Mouse (Mus musculus) megakaryocyte, adult 5-6 weeks (primary cell): ENCODE data around the gene Bnc2. TPM values are rescaled to one million over a fixed set of nuclear protein-coding genes. Genes with fewer than 3 reads are reported as not detected.

ENCODE experiments used
- ATAC-seq: 2 replicates; pipeline ENCODE4 v1.8.0; 2016; ENCODE audit warnings: mild to moderate bottlenecking, inconsistent platforms; ENCODE audit not compliant: poor library complexity, severe bottlenecking
- total RNA-seq, 2 experiments: library from RNA; stranded (forward) in 1 of 2; stranded (reverse) in 1 of 2; fragments of 153-499, 151-499 nt in 1 of 2; fragments of 221-1000, 200-1000 nt in 1 of 2; gene quantifications; 2 replicates each; pipeline versions ENCODE4 v1.2.3 to v1.2.4; 2015 to 2017

Bnc2 gene
- total RNA-seq, 2 experiments from 2014 or later, result not detected

DNA sequence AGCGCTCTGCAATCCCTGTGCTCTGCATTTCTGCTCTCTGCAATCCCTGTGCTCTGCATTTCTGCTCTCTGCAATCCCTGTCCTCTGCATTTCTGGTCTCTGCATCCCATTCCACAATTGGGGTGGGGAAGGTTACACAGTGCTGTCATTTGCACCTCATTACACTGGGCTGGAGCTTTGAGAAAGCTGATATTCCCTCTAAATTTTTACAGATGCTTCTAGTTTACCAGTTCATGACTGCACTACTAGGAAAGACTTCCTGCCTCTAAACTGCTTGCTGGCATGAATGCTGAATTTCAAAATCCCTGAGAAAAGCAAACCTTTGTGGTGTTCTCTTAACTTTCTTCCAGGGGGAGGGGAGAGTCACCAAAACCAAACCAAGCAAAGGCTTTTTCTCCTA, 41.1 kb downstream of the Bnc2 start:
- ATAC-seq, result no peak

DNA sequence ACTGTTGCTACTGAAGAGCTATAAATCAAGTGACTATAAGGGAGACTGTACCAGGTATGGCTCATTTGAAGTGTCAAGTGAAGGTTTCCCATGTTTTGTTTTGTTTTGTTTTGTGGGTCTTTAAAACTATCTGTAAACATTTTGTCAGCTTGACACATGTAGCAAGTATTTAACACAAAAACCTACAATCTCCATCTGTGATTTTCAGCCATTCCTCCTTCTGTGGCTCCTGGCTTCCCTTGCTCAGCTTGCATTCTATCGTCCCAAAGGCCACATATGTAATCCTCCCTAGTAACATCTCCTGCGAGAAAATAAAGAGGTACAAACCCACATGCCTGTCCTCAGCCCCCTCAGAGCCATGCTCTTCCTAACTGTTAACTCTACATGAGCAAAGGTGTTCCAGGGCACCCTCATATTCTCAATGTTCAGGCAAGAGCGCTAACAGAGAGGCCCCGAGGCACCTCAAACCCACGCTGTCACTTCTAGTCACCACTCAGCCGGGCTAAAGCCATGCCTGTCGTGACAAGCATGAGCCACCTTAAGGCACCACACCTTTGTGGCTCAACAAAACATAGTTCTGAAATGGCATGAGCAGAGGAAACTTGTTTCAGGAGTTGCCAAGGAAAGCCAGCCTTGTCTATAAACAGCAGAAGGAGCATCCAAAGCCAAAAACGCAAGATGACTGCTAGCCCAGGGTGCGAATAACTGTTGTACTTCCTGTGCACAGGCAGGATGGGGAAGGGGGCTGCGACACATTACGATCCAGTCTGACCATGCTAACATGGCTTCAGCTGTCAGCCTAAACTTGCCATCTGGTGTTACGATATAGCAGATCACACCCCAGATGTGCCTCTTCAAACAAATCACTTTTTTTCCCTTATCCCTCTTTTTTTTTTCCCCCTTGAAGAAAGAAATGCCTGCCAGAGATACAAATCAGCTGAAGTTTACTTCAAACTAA, 42.0 kb downstream of the Bnc2 start:
- no peak for ATAC-seq

DNA sequence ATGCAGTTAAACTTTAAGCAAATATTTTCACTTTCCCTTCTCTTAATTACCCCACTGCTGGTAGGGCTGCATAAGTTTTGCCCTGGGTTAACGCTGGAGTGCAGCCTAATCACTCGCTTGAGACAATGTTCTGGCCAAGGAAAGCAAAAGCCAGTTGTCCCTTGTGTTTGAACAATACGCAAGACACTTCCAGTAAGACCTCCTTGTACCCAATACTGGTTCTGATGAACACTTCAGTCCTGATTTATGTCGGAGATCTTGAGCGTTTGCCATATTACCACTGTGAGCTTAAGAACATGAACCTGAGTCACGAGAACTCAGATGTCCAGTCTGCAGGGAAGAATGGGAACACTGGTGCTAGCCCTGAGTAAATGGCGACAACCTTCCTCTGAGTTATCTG, 47.5 kb downstream of the Bnc2 start:
- no peak for ATAC-seq

DNA sequence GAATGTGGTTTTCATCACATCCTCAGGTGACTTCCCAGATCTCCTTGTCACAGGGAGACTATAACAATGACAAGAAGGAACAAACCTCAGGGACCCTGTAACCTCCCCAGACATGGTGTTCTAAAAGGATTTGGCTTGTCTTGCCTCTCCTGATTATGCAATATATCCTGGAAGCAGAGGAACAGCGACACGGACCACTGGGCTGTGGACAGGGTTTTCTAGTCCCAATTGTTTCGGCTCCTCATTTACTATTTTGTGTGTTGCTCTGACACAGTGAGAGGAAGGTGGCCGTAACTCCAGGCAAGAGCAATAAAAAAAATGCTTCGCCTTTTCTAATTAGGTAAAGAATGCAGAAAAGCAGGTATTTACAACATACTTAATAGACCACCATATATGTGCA, 51.8 kb downstream of the Bnc2 start:
- ATAC-seq, result no peak

DNA sequence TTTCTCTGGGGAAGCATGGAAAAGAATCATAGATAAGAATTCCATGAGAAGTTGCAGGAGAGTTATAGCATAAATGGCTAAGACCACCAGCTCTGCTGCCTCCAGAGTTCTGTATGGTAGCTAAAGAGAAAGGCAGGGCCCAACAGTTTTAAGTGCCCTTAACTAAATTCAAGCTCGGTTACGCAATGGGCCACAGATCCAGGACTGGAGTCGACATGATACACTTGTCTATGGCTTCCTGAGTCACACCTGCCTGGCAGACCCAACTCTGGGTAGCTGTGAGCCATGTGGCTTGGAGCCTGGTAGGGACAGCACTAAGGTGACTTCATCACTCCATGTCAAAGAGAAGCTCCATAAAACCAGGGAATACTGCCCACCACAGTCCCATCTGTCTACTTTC, 53.3 kb downstream of the Bnc2 start:
- no peak for ATAC-seq

DNA sequence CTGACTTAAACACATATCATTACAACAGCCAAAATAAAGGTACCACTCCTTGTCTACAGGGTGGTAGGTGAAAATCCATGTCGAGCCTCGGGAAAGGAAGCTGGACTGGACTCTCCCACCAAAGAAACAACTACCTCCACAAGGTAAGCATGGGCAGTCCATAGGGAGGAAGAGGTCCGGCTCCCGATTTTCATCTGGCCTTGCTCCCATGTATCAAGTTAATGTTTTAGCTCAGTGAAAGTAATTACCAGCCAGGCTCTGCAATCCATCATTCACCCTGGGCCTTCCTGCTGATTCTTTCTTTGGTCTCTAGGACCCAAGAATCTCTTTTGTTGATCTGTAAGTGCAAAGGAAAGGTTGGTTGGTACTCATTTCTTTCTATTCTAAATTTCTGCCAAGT, 65.2 kb downstream of the Bnc2 start:
- no peak for ATAC-seq

DNA sequence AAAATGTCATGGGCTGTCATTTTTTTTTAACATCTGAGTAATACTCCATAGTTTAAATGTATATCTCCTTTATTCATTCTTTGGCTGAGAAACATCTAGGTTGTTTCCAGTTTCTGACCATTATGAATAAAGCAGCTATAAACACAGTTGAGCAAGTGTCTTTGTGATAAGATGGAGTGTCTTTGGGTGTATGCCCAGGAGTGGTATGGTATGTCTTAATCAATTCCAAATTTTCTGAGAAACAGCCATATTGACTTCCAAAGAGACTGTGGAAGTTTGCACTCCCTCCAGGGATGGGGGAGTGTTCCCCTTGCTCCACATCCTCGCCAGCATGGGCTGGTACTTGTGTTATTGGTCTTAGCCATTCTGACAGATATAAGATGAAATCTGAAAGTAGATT, 70.6 kb downstream of the Bnc2 start:
- no peak for ATAC-seq

DNA sequence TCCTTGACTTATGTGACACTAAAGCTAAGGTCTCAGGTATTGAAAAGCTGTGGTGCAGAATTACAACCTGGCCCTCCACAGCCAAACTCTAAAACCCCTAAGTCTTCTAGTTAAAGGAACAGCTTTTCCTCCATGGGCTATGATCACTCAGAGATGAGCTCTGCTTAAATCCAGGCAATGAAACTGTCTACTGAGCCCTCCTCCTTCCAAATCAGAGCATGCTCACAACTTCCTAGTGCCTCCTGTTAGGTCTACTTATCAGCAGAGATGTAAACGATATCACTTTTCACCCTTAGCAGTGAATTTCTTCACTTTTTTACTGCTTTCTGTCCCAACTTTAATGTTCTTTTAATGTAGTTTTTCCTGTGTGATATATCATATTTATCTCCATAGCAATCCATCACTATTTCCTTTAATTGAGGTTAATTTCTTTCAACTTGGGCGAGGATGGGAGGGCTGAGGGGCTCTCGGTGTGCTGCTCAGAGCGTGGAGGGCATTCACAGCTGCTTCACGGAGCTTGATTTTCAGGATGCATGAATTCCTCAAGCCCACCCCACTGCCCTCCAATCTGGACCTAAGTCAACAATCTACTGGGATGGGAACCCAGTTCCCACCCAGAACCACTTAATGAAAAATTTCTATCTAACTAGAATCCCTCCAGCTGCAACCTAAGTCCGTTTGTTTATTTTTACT, 94.7 kb downstream of the Bnc2 start:
- no peak for ATAC-seq

DNA sequence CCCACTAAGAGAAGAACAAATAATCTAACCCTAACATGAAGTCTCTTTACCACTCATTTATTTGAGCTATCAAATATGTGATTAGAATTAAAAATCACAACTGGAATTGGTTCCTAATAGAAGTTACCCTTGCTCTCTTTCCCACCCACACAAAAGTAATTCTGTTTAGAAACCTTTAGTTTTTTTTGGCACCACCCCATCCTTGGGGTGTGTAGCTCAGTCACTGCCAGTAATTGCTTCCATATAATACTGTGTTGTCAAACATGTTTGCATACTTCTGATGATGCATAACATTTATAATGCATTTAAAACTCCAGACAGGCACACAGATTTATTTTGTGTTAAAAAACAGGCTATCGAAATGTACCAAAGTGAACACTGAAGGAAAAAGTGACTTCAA, 96.8 kb downstream of the Bnc2 start:
- ATAC-seq, result no peak

DNA sequence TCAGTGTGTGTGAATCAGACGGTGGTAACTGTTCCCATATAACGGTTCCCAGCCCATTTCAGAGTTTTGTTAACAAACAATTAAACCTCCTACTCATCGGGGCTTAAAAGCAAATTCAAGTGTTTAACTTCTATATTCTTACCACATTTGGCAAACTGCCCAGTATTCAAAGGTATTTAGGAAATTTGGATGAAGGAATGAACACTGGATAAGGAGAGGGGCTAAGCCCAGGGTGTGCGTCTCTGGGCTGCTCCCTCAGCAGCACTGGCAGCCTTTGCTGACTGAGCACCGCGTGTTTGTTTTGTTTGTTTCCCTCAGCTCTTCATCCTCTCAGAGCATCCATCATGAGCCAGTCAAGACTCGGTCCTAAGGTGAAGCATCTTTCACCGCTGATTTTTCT, 109.0 kb downstream of the Bnc2 start:
- no peak for ATAC-seq

DNA sequence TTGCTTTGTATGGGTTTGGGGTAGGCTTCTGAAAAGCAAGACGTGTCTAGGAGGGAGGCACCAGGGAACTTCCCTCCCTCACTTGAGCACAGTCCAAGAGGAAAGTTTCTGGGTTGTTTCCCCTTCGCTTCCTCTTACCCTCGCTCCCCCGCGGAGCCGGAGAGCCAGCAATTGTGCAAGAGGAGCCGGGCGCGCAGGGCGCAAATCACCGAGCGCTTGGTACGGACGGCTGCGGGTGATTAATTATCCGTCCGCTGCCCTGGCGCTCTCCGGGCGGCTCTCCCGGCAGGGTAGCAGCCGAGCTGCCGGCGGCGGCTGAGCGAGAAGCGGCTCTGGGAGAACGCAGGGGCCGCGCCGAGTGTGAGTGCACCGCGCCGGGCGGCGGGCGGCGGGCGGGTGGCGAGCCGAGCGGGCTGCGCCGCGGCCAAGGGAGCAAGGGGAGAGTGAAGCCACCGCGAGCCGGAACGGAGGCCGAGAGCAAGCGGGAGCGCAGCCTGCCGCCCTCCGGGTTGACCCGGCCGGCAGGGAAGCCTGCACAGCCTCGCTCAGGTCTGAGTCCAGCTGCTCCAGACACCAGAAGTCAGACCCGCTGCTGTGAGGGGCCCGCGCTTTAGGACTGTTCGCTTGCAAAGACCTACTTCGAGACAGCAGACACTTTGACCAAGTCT, 129.7 kb downstream of the Bnc2 start:
- ATAC-seq, result peak; percentile 55

DNA sequence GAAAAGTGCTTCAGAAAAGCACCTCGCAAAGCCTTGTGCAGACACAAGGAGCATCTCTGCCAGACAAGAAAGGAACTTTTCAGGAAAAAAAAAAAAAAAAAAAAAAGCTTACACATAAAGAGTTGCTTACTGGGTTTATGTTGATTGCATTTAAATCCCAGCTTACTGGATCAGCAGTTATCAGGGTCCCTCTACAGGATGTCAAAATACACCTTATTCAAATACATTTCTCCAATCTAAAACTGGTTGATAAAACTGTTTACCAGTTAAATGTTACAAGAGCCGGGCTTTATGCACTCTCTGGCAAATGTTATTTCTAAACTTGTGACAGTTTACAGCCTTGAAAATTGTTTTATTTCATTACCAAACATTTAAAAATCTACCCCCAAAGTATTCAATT, 130.4 kb downstream of the Bnc2 start:
- ATAC-seq, result no peak

DNA sequence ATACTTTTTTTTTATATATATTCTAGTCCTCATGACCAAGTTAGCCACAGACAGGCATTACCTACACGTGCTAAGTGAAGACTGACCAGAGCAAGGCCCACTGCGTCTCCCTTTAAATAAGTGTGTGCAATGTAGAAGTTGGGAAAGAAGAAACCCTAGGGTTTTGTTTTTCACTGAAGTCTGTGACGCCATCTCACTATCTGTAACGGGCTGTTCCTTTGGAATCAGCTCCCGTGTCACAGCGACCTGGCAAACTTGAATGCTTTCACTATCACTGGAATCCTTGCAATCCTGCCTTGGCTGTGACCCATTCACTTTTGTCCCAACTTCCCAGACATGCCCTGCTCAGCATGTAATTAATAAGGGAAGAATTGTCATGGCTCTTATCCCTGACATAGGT, 134.5 kb downstream of the Bnc2 start:
- no peak for ATAC-seq

DNA sequence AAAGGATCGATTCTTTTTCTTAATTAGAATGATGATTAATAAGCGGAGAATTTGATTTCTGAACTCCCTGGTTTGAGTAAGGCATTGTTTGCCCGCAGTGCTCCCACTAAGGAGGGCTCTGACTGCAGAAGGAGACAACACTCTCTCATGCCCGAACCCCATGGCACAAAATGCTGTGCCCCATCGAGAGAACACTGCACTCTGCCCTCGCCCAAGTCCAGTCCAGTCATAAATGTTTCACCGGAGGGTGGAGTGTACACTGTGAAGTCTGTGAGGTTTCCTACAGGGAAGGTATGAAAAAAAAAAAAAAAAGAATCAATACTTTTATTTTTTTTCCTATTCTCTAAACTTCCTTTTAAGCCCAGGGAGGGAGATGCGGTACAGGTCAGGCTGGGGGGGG, 135.7 kb downstream of the Bnc2 start:
- ATAC-seq, result no peak

DNA sequence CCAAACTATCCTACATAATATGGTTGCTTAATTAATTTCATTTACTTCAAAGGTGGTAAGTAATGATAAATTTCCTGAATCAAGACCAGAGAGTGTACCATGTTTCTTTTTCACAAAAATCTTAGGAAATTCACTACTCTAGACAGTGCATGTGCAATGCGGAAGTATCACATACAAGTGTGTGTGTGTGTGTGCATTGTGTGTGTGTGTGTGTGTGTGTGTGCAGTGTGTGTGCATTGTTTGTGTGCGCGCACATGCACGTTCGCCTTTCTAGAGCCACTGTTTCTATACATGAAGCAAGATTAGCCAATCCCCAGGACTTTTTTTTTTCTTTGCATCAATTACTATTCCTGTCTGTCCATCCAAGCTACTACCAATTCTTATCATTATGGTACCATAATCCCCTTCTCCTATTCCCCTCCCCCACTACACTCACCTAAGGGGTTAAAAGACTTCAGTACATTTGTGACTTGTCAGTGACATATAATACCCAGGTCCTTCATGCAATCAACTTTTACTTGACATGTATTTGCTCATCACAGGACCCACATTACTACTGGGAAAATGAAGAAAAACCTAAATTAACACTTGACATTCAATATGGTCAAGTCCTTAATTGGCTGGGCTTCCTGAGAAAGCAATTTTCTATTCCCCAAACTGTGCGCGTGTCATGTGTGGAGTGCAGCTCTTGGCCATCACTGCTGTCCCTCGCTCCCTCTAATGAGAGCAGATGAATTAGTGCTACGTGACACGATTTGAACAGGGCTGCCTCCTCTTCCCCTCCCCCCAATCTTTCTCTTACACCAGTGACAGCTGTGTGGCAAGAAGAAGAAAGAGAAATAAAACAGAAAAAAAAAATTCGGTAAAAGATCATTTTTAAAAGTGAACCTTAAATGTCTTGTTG, 145.9 kb downstream of the Bnc2 start:
- ATAC-seq, result no peak

DNA sequence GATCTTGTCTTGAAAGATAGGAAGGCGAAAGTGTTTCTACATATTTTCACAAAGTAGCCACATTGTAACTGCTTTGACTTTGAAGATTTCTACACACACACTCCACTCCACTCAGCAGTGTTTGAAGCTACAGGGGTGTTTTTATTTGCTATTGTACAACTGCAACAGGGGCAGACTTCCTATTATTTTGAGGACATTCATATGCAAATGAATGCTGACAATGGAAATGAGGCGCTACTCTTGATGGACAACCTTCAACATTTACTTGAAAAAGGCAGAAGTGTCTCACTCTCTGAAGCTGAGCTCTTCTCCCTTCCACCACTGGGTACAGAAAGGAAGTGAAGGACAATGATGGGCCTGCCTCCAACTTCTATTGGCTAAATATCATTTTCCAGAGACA, 146.7 kb downstream of the Bnc2 start:
- ATAC-seq, result no peak

DNA sequence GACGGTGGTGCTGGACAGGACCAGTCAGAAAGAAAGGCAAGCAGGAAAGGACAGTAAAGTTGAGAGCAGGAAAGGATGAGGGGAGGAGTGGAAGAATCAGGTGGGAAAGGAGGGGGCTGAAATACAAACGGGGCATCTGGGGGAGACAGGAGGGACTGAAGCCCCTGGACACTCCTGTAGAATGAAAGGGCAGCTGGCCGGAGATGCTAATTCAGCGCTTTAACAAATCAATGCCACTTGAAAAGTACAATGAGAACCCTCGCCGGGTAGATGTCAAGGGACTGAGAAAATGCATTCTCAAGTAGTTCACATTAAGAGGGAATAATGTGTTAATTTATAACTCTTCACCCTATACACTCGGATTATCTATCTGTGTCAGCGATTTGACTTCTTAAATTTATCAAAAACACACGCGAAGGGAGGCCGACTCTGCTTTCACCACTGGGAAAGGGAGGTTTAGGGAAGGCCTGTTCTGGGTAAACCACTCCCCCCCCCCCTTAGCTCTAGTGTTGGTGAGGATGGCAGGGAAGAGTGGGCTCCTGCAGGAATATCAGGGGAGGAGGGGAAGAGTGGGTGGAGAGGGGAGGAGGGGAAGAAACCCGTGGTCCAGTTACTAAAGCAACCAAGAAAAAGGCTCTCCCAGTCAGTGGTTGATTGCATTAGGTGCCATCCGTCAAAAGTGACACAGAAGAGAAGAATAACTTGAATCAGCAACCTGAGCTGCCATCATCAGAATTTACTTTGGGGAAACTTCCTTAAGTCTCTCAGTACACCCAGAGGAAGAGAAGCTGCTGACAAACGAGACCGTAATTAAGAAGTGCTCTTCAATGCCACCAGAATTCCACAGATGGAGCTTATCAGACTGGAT, 147.8 kb downstream of the Bnc2 start:
- no peak for ATAC-seq

DNA sequence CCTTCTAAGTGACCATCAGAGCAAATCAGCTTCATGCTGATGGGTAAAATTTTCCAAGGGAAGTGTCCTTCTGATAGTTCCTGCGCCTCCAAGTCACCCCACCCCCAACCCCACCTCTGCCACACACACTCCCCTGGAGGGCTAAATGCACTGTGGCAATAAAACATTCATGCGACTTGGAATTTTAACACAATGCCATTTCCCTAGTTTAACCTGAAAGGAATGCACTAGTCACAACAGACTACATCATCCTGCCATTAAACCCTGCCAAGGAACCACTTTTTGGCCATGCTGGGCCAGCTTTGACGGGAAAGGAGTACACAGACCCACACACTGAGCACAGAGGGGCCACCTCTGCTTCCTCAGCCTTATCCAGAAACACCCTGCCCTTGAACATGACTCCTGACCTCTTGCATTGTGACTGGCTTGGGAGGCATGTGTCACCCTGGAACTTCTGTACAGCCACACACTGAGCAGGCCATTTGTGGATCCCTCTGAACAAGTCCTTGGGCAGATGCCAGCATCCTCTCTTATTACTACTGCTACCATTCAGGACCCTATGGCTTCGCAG, 151.3 kb downstream of the Bnc2 start:
- no peak for ATAC-seq

DNA sequence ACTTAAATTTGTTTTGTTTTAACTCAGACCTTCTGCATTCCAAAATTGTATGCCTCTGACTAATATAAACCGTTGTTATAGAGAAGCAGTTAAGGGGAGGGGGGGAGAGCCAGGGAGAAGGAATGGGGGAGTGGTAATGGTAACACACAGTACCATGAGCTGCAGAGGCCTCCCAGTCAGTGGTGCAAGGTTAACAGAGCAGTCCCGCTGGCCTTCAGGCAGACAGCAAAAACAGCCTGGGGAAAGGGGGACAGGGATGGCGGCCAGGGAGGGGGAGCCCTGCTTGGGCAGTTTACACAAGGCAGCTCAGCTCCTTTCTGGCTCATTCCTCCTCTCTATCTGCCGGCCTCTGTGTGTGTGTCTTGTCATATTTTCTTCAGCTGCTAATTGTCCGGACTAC, 151.9 kb downstream of the Bnc2 start:
- no peak for ATAC-seq
